Mouse (Mus musculus) layer of hippocampus, adult 11-12 months (tissue): ENCODE measurements at regions not wholly inside any gene's neighbourhood (a gene's known extent, or its start where the extent isn't known, plus 50 kb on each side); places are given as distances from the start of the nearest gene placed in this dataset.

ENCODE experiments used
- DNase-seq: peaks from one replicate; pipeline ENCODE4 v3.0.0; 2022; ENCODE audit warnings: low spot score

DNA sequence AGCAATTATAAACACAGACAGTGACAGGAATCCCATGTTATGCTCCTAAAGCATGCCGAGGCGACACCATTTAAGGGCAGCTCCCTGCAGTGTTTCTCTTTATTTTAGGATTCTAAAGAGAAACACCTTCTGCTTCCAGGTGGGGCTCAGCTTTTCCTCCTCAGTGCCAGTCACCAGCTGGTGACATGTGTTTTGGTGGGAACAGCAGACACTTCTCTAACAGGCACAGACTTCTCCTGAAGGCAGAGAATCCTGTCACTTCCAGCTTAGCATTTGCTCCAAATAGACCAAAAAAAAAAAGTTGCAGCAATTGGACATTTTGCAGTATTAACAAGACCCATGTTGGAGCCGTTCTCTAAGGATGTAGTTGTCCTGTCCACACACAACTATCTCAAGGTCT is 115.6 kb upstream of the Cdh6 start:
- DNase-seq = no peak

DNA sequence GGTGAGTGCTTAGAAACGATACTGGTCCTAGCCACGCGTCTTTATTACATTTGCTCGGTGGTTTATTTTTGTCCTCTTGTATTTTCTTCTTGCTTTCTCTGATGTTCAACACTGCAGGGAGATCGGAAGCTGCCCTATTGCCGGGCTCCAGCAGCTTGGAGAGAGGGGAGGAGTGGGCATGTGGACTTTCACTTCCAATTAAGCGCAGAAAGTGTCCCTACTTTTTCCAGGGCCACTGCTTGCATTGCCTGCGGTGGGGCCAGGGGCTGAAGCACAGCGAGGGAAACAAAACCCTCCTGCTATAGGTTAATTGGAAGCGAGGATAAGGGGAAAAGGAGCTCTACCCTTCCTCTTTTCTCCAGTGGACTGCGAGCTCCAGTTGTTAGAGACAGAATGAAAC is 114.4 kb upstream of the Cdh6 start:
- DNase-seq = no peak

DNA sequence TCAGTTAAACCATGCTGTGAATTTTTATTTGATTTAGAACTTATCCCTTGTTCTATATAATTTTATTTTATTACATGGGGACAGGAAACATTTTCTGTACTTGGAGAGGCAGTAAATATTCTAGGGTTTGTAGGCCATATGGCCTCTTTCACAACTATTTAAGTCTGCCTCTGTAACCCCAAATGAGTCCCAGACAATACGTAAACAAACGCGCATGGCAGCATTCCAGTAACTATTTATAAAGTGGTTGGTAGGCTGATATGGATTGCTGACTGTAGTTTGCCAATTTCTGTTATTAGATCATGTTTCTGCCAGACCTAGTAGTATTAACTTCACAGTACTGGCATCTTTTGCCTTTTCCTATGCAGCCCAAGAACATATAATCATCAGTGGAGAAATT is 111.9 kb upstream of the Cdh6 start:
- DNase-seq = no peak

DNA sequence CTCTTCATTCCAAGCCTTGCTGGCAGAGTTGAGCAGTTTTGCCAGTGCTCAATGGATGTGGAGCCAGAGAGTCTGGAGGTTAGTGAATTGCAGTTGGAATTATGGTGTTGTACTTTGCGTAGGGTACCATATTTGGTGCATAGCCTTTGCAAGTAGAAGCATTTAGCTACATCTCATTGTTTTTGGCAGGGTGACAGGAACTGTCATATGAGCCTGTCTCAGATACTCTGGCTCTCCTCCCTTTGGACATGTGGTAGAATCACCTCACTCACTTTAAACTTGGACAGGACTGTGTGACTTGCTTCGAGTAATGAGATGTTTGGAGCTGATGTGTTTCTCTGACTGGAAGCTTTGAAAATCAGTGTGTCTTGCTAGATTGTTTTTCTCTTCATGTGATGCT is 110.7 kb upstream of the Cdh6 start:
- no peak for DNase-seq

DNA sequence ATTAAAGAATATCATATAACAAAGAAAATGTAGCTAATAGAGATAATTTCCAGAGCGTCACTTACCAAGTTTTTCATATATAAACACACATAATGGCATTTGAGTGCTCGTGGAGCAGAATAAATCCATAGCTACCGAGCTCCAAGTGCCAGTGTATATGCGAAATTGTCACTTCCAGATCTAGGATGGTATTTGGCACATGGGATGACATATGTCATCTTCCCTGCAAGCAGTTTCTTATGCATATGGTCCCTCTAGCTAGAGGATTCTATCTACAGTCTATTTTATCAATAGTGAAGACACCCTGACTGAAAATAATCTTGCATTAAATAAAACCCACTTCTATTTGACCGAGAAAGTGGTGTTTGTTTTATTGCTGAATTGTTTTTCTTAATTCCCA is 109.6 kb upstream of the Cdh6 start:
- DNase-seq = no peak

DNA sequence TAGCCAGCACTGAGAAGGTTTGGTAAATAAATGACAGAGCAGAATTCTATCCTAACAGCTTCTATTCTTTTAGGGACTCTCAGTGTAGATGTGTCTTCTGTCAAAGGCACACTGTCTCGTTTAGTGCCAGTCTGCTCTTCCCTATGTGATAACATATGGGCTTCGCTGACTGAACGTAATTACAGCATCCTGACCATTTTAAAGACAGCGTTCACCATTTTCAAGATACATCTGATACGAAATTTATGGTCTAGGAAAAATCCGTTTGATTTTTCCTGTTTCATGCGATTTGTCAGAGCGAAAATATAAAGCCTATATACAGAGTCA is 103.4 kb upstream of the Cdh6 start:
- DNase-seq = no peak

DNA sequence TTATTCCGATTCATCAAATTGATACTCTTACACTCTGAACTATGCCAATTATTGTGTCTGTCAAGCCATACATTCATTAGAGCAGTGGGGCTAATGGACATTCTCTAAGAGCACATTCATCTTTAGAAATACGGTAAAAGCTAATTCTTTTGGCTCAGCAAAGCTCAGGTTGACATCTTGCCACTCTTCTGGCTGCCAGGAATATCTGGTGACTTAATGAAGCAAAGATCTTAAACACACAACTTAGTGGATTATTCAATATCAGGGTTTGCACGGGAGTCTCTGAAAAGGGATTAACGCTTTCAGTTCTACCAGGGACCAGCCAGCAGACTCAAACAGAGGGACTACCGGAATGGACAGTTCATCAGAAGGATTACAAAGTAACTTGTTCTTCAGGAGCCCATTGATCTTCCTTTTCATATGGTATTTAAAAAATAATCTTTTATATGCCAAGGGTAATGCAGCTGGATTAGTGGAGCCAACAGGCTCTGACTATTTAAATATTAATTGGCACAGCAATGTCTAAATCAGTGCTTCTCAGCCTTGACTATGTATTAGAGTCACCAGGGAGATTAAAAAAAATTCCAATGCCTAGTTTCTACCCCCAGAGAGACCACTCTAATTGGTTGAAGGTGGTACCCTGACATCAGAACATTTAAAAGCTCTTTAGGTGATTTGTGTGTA is 102.9 kb upstream of the Cdh6 start:
- no peak for DNase-seq

DNA sequence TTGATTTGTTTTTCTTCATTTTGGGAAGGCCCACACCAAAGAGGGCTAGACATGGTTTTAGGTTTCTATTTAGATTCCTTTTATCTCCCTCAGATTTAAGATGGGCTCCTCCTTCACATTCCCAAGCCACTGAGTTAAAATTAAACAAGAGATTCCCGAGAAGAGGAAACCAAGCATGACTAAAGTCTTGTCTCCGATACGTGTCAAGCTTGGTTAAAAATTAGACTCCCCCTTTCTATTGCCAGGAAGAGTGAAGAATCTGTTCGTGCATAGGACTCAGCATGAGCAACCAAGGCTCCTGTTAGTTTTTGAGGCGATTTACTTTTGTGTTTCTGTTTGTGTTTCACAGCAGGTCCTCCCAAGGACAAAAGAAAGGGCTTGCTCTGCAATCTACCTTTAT is 101.9 kb upstream of the Cdh6 start:
- no peak for DNase-seq

DNA sequence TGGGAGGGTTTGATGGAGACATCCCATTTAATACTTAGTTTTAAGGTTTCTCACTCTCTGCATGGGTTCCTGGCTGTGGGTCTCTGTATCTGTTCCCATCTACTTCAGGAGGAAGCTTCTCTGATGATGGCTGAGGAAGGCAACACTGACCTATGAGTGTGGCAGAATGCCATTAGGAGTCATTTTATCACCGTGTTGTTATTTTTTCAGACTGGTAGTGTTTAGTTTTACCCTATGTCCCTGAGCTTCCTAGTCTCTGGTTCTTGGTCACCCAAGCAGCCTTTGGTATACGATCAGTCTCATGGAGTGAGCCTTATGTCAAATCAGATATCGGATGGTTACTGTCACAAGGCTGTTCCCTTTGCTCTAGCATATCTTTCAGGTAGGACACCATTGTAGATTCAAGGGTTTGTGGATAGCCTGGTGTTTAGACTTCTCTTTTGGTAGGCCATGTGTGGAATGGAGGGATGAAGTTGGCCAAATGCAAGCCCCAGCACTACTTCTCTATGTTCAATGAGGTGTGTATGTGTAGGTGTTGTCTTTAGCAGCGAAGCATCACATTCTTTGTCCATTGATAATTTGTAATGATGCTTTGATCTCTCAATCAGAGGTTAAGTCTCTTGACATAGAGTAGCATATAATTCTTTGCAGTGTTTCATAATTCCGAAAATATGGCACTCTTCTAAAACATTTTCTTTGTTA is 101.0 kb upstream of the Cdh6 start:
- no peak for DNase-seq

DNA sequence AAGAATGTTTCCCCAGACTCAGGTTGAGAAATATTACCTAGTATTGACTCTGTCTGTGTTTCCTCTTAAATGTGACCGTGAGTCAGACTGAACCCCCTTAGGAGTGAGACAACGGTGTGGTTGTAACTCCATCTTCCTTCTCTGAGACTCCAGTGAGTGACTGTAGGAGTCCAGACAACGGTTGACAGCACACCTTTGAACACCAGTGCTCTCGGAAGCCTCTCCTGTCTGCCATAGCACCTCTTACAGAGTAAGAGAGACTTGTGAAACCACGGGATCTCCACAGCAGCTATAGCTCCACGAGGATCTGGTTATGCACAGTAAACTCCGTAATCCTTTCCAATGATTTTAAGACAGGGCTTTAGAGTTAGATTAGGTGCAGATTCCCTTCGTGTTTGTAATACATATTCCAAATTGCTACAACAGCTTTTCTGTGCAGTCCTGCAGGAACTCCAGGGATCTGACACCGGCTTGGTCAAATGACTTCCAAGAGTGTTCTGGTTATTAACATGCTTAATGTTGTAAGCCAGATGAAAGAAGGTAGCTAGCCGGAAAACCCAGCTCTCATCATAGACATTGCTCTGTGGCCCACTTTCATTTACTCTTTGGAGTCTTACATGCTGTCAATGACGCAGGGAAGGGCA is 72.7 kb upstream of the Cdh6 start:
- no peak for DNase-seq

DNA sequence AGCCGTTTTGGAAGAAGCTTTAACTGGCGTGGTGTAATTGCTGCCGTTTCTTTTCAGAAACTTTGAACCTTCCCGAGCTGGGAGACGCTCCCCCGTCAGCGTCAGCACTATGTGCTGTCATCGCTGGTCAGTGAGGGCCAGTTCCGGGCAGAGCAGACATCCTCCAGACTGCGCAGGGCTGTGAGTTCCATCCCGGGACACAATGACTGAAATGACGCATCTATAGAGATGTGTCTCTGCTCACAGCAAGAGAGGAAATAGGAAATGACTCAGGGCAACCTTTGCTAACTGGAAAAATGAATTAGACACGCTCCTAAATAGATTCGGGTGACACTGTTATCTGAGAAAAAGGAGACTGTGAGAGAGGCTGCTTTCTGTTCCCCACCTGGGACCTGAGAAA is 70.8 kb upstream of the Cdh6 start:
- no peak for DNase-seq

DNA sequence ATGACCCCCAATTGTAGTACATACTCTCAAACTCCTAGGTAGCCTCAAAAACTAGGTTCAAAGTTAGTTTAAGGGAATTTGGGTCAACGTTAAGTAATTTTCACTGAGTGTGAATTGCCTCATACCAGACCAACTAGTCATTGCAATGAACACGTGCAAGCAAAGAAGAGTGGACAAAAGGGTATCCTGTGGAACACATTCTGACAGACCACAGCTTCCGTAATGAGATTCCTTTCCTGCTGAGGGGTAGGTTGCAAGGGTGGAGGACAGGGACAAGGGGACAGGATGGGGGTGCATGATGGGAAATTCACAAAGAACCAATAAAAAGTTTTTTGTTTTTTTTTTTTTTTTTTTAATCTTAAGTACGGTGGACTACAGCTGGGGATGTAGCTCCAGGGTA is 70.1 kb upstream of the Cdh6 start:
- DNase-seq = no peak

DNA sequence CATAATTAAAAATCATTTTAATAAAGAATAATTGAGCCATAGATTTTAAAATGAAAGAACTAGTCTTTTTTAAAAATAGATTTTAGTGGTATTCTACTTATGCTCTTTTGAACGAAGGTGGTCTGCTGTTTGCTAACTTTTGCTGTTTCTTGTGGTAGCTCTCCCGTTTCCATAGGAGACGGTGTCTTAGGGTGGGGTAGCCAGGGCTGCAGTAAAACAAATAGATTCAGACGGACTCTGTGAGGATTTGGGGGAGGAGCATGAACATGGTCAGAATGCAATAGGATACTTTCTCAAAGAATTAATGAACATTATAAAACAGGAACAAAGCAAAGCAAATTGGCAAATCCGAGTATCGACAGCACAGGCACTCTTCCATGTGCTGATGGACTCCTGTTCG is 67.5 kb upstream of the Cdh6 start:
- DNase-seq = no peak

DNA sequence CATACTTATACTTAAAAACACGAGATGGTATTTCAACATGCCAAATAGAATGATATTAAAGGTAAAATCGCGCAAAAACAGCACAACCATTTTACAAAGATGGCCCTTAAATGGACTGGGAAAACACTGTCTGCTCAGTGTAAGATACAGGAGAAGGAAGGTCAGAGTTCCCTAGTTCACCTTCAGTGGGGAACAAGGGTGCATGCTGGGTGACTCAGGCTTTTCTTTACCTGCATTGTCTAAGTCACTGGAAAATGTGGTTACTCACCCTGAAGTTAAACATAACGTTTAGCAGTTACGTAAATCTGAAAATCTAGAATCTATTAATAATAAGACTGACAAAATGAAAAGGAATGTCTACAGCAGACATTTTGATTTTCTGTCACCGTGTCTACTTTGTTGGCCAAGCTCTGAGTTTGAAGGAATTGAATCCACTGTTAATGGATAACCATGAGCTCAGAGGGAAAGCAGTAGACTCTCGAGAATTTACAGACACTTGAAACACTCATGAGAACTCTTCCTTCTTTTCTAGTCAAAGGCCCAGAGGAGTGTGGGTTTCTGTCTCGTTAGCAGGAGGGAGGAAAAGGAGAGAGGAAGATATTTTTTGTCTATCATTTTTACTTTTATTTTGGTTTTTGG is 63.5 kb upstream of the Cdh6 start:
- DNase-seq = no peak

DNA sequence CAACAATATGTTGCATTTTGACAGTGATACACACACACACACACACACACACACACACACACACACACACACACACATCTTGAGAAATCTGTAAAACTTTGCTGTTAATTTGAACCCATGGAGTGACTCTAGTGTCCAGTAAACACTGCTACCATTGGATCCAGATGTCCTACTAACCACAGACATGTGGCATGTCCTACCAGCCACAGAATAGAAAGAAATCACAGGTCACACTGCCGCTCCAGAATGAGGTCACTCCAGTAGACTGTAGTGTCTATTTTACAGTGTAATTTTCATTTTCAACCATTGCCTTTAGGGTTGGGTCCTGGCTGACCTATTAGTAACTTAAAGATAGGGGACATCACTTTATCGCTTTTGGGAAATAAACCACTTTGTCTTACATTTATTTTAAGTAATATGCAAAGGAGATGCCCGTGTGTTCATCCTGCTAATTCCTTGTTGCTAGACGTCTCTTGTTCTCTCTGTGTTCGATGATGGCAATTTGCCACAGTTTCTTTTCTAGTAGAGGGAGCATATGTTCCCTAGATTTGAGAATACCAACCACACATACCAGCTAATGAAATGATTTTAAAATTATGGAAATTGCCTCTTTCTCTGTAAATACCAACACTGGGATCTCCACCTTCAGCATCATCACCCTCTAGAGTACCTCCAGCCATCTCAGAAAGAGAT is 59.2 kb upstream of the Cdh6 start:
- DNase-seq = no peak

DNA sequence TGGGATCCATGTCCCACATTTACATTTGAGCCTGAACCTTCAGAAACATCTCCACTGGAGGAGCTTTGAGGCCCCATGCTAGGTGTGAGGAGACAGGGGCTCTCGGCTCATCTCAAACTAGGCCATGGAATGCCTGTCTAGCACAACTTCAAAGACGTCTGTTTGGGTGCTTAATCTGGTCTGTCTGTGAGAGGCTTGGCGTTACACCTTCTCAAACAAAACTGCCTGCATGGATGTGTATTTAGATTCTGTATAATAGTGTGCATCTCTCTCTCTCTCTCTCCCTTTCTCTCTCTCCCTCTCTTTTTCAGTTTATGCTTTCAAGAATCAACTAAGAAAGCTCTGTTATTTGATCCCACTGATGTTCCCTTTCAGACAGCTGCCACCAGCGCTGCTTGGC is 58.1 kb upstream of the Cdh6 start:
- no peak for DNase-seq

DNA sequence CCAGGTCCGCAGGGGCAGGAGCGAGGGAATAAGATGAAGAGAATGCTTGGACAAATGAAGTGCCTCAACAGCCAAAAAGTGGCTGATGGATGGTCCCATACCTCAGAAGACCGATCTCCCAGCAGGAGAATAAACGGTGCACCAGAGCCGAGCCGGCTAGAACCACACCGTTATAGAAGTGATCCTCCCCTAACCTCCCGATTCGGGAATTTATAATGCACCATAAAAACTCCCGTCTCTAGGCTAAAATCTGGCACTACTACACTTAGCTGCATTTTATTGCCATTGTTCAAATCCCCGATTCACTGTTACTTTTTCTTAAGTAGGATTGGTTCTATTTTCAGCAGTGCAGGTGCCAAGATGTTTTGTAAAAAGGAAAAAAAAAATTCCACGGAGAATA is 54.6 kb upstream of the Cdh6 start:
- DNase-seq = no peak
